Mouse (Mus musculus) erythroblast, embryonic 14.5 days (primary cell): ENCODE measurements around the gene Unc93b1. TPM values are rescaled to one million over a fixed set of nuclear protein-coding genes. Genes with fewer than 3 reads are reported as not detected.

Source experiments
- H3K27me3 ChIP-seq: 2 replicates; pipeline ENCODE4 v1.6.1; 2012; ENCODE audit warnings: inconsistent platforms; ENCODE audit not compliant: control insufficient read depth
- H3K36me3 ChIP-seq: 2 replicates; pipeline ENCODE4 v1.6.1; 2012; ENCODE audit warnings: mild to moderate bottlenecking, inconsistent platforms; ENCODE audit not compliant: control insufficient read depth
- H3K4me1 ChIP-seq: 2 replicates; pipeline ENCODE4 v1.6.1; 2012; ENCODE audit warnings: inconsistent platforms; ENCODE audit not compliant: control insufficient read depth
- H3K4me3 ChIP-seq: replicated peaks from 2 replicates; pipeline ENCODE3; 2012; ENCODE audit warnings: moderate library complexity, mild to moderate bottlenecking, inconsistent platforms
- H3K9me3 ChIP-seq: 2 replicates; pipeline ENCODE4 v1.6.1; 2012; ENCODE audit warnings: low read length, inconsistent platforms, mixed read lengths; ENCODE audit not compliant: control insufficient read depth
- GATA1 ChIP-seq: IDR thresholded peaks from 2 replicates; pipeline ENCODE4 v1.6.1; 2012; ENCODE audit warnings: low read length, inconsistent platforms, mixed read lengths
- TAL1 ChIP-seq: IDR thresholded peaks from 3 replicates; pipeline ENCODE4 v1.6.1; 2012; ENCODE audit warnings: low read length, inconsistent platforms, mixed read lengths
- polyA plus RNA-seq: library from polyadenylated mRNA; stranded (reverse); fragments of >175 nt; gene quantifications from 2 replicates; pipeline ENCODE4 v1.2.3, GENCODE M21; 2012

Gene Unc93b1
- polyA plus RNA-seq, 1 experiment: 0.65 TPM

- TF ChIP-seq GATA1 (no peak), TAL1 (no peak)
- H3K9me3 ChIP-seq: no peaks in the 10 kb centered on the region
- peaks cover 44% of the 10 kb centered on the region for H3K36me3 ChIP-seq
- peaks cover 63% of the 10 kb centered on the region for H3K4me1 ChIP-seq
- no peaks in the 10 kb centered on the region for H3K27me3 ChIP-seq
- H3K4me3 ChIP-seq: no peak overlapping the region
These were observed 24.8 kb upstream of the Unc93b1 start for GRCm38 (mm10) chr19:3910206-3910605.

- H3K4me3 ChIP-seq: peak within 1 kb of the TSS; percentile 76
- peaks cover 41% of the 10 kb centered on the region for H3K36me3 ChIP-seq
- no peaks in the 10 kb centered on the region for H3K27me3 ChIP-seq
- TF ChIP-seq GATA1 (no peak), TAL1 (no peak)
- no peaks in the 10 kb centered on the region for H3K9me3 ChIP-seq
- peaks cover 41% of the 10 kb centered on the region for H3K4me1 ChIP-seq
These were observed 22.4 kb upstream of the Unc93b1 start, which contains the start of gene Ndufs8 for GRCm38 (mm10) chr19:3912337-3913204. Gene Ndufs8 (minus strand): TSS chr19:3912774.

GRCm38 (mm10) chr19:3913692-3914091, 21.3 kb upstream of the Unc93b1 start:
- TF ChIP-seq TAL1 (no peak), GATA1 (no peak)
- no peaks in the 10 kb centered on the region for H3K27me3 ChIP-seq
- no peaks in the 10 kb centered on the region for H3K9me3 ChIP-seq
- peaks cover 30% of the 10 kb centered on the region for H3K36me3 ChIP-seq
- peak overlapping the region; percentile 76 for H3K4me3 ChIP-seq
- peaks cover 37% of the 10 kb centered on the region for H3K4me1 ChIP-seq

GRCm38 (mm10) chr19:3914535-3914934, 20.5 kb upstream of the Unc93b1 start:
- TF ChIP-seq TAL1 (no peak), GATA1 (no peak)
- Histone ChIP-seq H3K9me3 (no peaks in the 10 kb centered on the region), H3K4me3 (no peak overlapping the region), H3K4me1 (peaks cover 37% of the 10 kb centered on the region), H3K36me3 (peaks cover 22% of the 10 kb centered on the region), H3K27me3 (no peaks in the 10 kb centered on the region)

- TF ChIP-seq GATA1: no peak
- TF ChIP-seq TAL1: no peak
- Histone ChIP-seq H3K36me3 (no peaks in the 10 kb centered on the region), H3K27me3 (no peaks in the 10 kb centered on the region), H3K4me3 (no peak overlapping the region), H3K4me1 (peaks cover 30% of the 10 kb centered on the region), H3K9me3 (no peaks in the 10 kb centered on the region)
These were observed 18.3 kb upstream of the Unc93b1 start for GRCm38 (mm10) chr19:3916727-3917126.

- no peak for TF ChIP-seq GATA1
- TF ChIP-seq TAL1: no peak
- H3K4me1 ChIP-seq: peaks cover 9% of the 10 kb centered on the region
- no peak overlapping the region for H3K4me3 ChIP-seq
- no peaks in the 10 kb centered on the region for H3K36me3 ChIP-seq
- H3K27me3 ChIP-seq: no peaks in the 10 kb centered on the region
- no peaks in the 10 kb centered on the region for H3K9me3 ChIP-seq
These were observed 15.1 kb upstream of the Unc93b1 start for GRCm38 (mm10) chr19:3919928-3920327.

- Histone ChIP-seq H3K27me3 (no peaks in the 10 kb centered on the region), H3K9me3 (no peaks in the 10 kb centered on the region), H3K36me3 (no peaks in the 10 kb centered on the region), H3K4me1 (peaks cover 11% of the 10 kb centered on the region), H3K4me3 (no peak overlapping the region)
- TF ChIP-seq TAL1 (no peak), GATA1 (no peak)
These were observed 12.2 kb upstream of the Unc93b1 start for GRCm38 (mm10) chr19:3922661-3923371.

GRCm38 (mm10) chr19:3923586-3923985, 11.4 kb upstream of the Unc93b1 start:
- H3K36me3 ChIP-seq: no peaks in the 10 kb centered on the region
- TF ChIP-seq TAL1: no peak
- TF ChIP-seq GATA1: no peak
- no peaks in the 10 kb centered on the region for H3K9me3 ChIP-seq
- peaks cover 11% of the 10 kb centered on the region for H3K4me1 ChIP-seq
- H3K27me3 ChIP-seq: no peaks in the 10 kb centered on the region; the same call in 1 of the 2 replicates
- no peak overlapping the region for H3K4me3 ChIP-seq

- H3K4me1 ChIP-seq: peaks cover 11% of the 10 kb centered on the region
- no peaks in the 10 kb centered on the region; the same call in 1 of the 2 replicates for H3K27me3 ChIP-seq
- H3K4me3 ChIP-seq: no peak overlapping the region
- no peaks in the 10 kb centered on the region for H3K36me3 ChIP-seq
- TF ChIP-seq GATA1 (no peak), TAL1 (no peak)
- no peaks in the 10 kb centered on the region for H3K9me3 ChIP-seq
These were observed 10.8 kb upstream of the Unc93b1 start for GRCm38 (mm10) chr19:3924190-3924589.
